Mouse (Mus musculus) MEL (cell line): ENCODE results near the gene St6galnac5. TPM values are rescaled to one million over a fixed set of nuclear protein-coding genes. Genes with fewer than 3 reads are reported as not detected.

Source experiments
- DNase-seq: peaks from one replicate; pipeline ENCODE4 v3.0.0; 2011; ENCODE audit warnings: low read depth, low spot score
- H3K27ac ChIP-seq: 2 replicates; pipeline ENCODE4 v1.5.1; 2012; ENCODE audit warnings: low read depth, mild to moderate bottlenecking, control low read depth, low read length, moderate library complexity; ENCODE audit not compliant: control insufficient read depth
- H3K27me3 ChIP-seq, 2 experiments: fragments of 150-350 bp in 1 of 2; sonication (generic) in 1 of 2; 2 replicates each; pipeline ENCODE4 v1.6.1; 2012; ENCODE audit warnings: low read length in 2 of 2, mild to moderate bottlenecking in 2 of 2, improper control_type of control experiment in 1 of 2, moderate library complexity in 1 of 2; ENCODE audit not compliant: insufficient read depth in 2 of 2, control insufficient read depth in 1 of 2
- H3K36me3 ChIP-seq, 2 experiments: 2 replicates each; pipeline ENCODE4 v1.6.1; 2012 to 2014; ENCODE audit warnings: low read length in 2 of 2, improper control_type of control experiment in 1 of 2, inconsistent platforms in 1 of 2, mild to moderate bottlenecking in 1 of 2; ENCODE audit not compliant: insufficient read depth in 2 of 2, control insufficient read depth in 1 of 2
- H3K4me1 ChIP-seq, 2 experiments: fragments of 150-350 bp in 1 of 2; sonication (generic) in 1 of 2; 2 replicates each; pipeline ENCODE4 v1.6.1; 2012; ENCODE audit warnings: low read length in 2 of 2, improper control_type of control experiment in 1 of 2, mild to moderate bottlenecking in 1 of 2; ENCODE audit not compliant: insufficient read depth in 2 of 2, control insufficient read depth in 1 of 2
- H3K4me3 ChIP-seq, 2 experiments: fragments of 150-350 bp in 1 of 2; sonication (generic) in 1 of 2; 2 replicates each; pipeline ENCODE4 v1.5.1; 2012; ENCODE audit warnings: low read depth in 2 of 2, low read length in 2 of 2, mild to moderate bottlenecking in 2 of 2, moderate library complexity in 2 of 2, control low read depth in 1 of 2, improper control_type of control experiment in 1 of 2; ENCODE audit not compliant: control insufficient read depth in 1 of 2, insufficient read depth in 1 of 2
- H3K79me2 ChIP-seq: 2 replicates; pipeline ENCODE4 v1.6.1; 2012; ENCODE audit warnings: mild to moderate bottlenecking, low read length, moderate library complexity; ENCODE audit not compliant: control insufficient read depth, poor library complexity, insufficient read depth
- H3K9ac ChIP-seq: 2 replicates; pipeline ENCODE4 v1.6.1; 2012; ENCODE audit warnings: low read depth, mild to moderate bottlenecking, control low read depth, low read length, moderate library complexity; ENCODE audit not compliant: control insufficient read depth, poor library complexity, severe bottlenecking
- H3K9me3 ChIP-seq: fragments of 150-350 bp; sonication (generic); replicated peaks from 2 replicates; pipeline ENCODE4 v1.6.1; 2012; ENCODE audit warnings: mild to moderate bottlenecking, low read length, improper control_type of control experiment, moderate library complexity; ENCODE audit not compliant: insufficient read depth
- CHD2 ChIP-seq: IDR thresholded peaks from 2 replicates; pipeline ENCODE4 v1.6.1; 2011; ENCODE audit warnings: low read length, improper control_type of control experiment
- E2F4 ChIP-seq: IDR thresholded peaks from 2 replicates; pipeline ENCODE4 v1.6.1; 2011; ENCODE audit warnings: low read depth, low read length, improper control_type of control experiment, borderline replicate concordance
- EP300 ChIP-seq, 2 experiments: IDR thresholded peaks; 2 replicates each; pipeline ENCODE4 v1.6.1; 2011; ENCODE audit warnings: improper control_type of control experiment in 2 of 2, low read length in 2 of 2, low read depth in 1 of 2, mild to moderate bottlenecking in 1 of 2
- ETS1 ChIP-seq: IDR thresholded peaks from 2 replicates; pipeline ENCODE4 v1.6.1; 2012; ENCODE audit warnings: low read depth, mild to moderate bottlenecking, inconsistent platforms, low read length, improper control_type of control experiment, moderate library complexity
- GABPA ChIP-seq: IDR thresholded peaks from 2 replicates; pipeline ENCODE4 v1.6.1; 2012; ENCODE audit warnings: low read depth, mild to moderate bottlenecking, inconsistent platforms, low read length, improper control_type of control experiment, moderate library complexity
- GATA1 ChIP-seq: IDR thresholded peaks from 2 replicates; pipeline ENCODE4 v1.6.1; 2011; ENCODE audit warnings: low read depth, low read length, improper control_type of control experiment
- HCFC1 ChIP-seq: IDR thresholded peaks from 2 replicates; pipeline ENCODE4 v1.6.1; 2012; ENCODE audit warnings: low read depth, mild to moderate bottlenecking, inconsistent platforms, low read length, improper control_type of control experiment, moderate library complexity
- MAFK ChIP-seq: IDR thresholded peaks from 2 replicates; pipeline ENCODE4 v1.6.1; 2011; ENCODE audit warnings: low read depth, mild to moderate bottlenecking, low read length, improper control_type of control experiment, borderline replicate concordance
- MEF2A ChIP-seq: IDR thresholded peaks from 2 replicates; pipeline ENCODE4 v1.6.1; 2014; ENCODE audit warnings: low read depth, mild to moderate bottlenecking, inconsistent platforms, low read length, improper control_type of control experiment; ENCODE audit not compliant: poor library complexity, insufficient replicate concordance, severe bottlenecking; ENCODE audit errors: extremely low read depth
- MYB ChIP-seq: IDR thresholded peaks from 2 replicates; pipeline ENCODE4 v1.6.1; 2011; ENCODE audit warnings: mild to moderate bottlenecking, low read depth, low read length, improper control_type of control experiment
- MYC ChIP-seq: IDR thresholded peaks from 2 replicates; pipeline ENCODE4 v1.6.1; 2011; ENCODE audit warnings: low read depth, mild to moderate bottlenecking, low read length, improper control_type of control experiment, moderate library complexity
- NELFE ChIP-seq: IDR thresholded peaks from 2 replicates; pipeline ENCODE4 v1.6.1; 2011; ENCODE audit warnings: low read depth, low read length, improper control_type of control experiment
- POLR2A ChIP-seq, 2 experiments: IDR thresholded peaks; 2 replicates each; pipeline ENCODE4 v1.6.1; 2011 to 2012; ENCODE audit warnings: low read length in 2 of 2, mild to moderate bottlenecking in 2 of 2, control low read depth in 1 of 2, improper control_type of control experiment in 1 of 2, low read depth in 1 of 2, moderate library complexity in 1 of 2; ENCODE audit not compliant: control insufficient read depth in 1 of 2, insufficient read depth in 1 of 2, poor library complexity in 1 of 2
- POLR2AphosphoS5 ChIP-seq: IDR thresholded peaks from 2 replicates; pipeline ENCODE4 v1.6.1; 2012; ENCODE audit warnings: low read depth, borderline replicate concordance, mild to moderate bottlenecking, inconsistent platforms, low read length, moderate library complexity, mixed read lengths
- RAD21 ChIP-seq: IDR thresholded peaks from 2 replicates; pipeline ENCODE4 v1.6.1; 2011; ENCODE audit warnings: mild to moderate bottlenecking, low read depth, low read length, improper control_type of control experiment
- SIN3A ChIP-seq: IDR thresholded peaks from 2 replicates; pipeline ENCODE4 v1.6.1; 2012; ENCODE audit warnings: low read length, improper control_type of control experiment, inconsistent platforms
- TAL1 ChIP-seq: IDR thresholded peaks from 2 replicates; pipeline ENCODE4 v1.6.1; 2012; ENCODE audit warnings: mild to moderate bottlenecking, inconsistent platforms, low read length, moderate library complexity, mixed read lengths
- UBTF ChIP-seq: IDR thresholded peaks from 2 replicates; pipeline ENCODE4 v1.6.1; 2012; ENCODE audit warnings: low read depth, mild to moderate bottlenecking, inconsistent platforms, low read length, improper control_type of control experiment, moderate library complexity, borderline replicate concordance; ENCODE audit not compliant: insufficient read depth
- USF2 ChIP-seq, 2 experiments: IDR thresholded peaks; 2 replicates each; pipeline ENCODE4 v1.6.1; 2011 to 2012; ENCODE audit warnings: improper control_type of control experiment in 2 of 2, low read length in 2 of 2, borderline replicate concordance in 1 of 2, inconsistent platforms in 1 of 2, low read depth in 1 of 2, mild to moderate bottlenecking in 1 of 2; ENCODE audit not compliant: insufficient read depth in 1 of 2
- ZC3H11A ChIP-seq: IDR thresholded peaks from 2 replicates; pipeline ENCODE4 v1.6.1; 2012; ENCODE audit warnings: low read depth, mild to moderate bottlenecking, inconsistent platforms, low read length, improper control_type of control experiment
- ZMIZ1 ChIP-seq: IDR thresholded peaks from 2 replicates; pipeline ENCODE4 v1.6.1; 2012; ENCODE audit warnings: low read depth, mild to moderate bottlenecking, inconsistent platforms, low read length, improper control_type of control experiment, moderate library complexity
- ZNF384 ChIP-seq: IDR thresholded peaks from 2 replicates; pipeline ENCODE4 v1.6.1; 2012; ENCODE audit warnings: low read depth, mild to moderate bottlenecking, inconsistent platforms, low read length, improper control_type of control experiment
- polyA plus RNA-seq, 2 experiments: library from polyadenylated mRNA; stranded (reverse) in 1 of 2; unstranded in 1 of 2; fragments of >175 nt in 1 of 2; fragments of >200 nt in 1 of 2; gene quantifications; 2 replicates each; pipeline versions ENCODE4 v1.2.1 to v1.2.4; 2012; ENCODE audit warnings: low replicate concordance in 2 of 2, low read depth in 1 of 2; ENCODE audit not compliant: insufficient read length in 2 of 2, insufficient read depth in 1 of 2, missing spikeins in 1 of 2
- total RNA-seq: library from RNA; depleted of rRNA; stranded (reverse); fragments of 300-350 nt; gene quantifications from 2 replicates; pipeline ENCODE4 v1.2.3, GENCODE M21; 2012

The St6galnac5 gene
- total and polyA plus RNA-seq, 3 experiments: not detected

- Histone ChIP-seq H3K36me3 (no peaks in the 10 kb centered on the region), H3K27ac (no peak overlapping the region), H3K4me1 (no peaks in the 10 kb centered on the region), H3K9me3 (no peaks in the 10 kb centered on the region), H3K79me2 (no peaks in the 10 kb centered on the region), H3K9ac (no peak overlapping the region), H3K27me3 (peaks cover 3 to 11% of the 10 kb centered on the region in 2 experiments; a peak in 3 of 4 replicates), H3K4me3 (no peak overlapping the region)
- TF ChIP-seq TAL1: no peak
- TF ChIP-seq POLR2AphosphoS5: no peak
- no peak for TF ChIP-seq MEF2A
- TF ChIP-seq ETS1: no peak
- TF ChIP-seq HCFC1: no peak
- no peak for TF ChIP-seq EP300 (IDR thresholded peaks at IDR 0.05; ENCODE audit: low read depth in 1 of 2, low read length in 2 of 2)
- no peak for TF ChIP-seq USF2 (IDR thresholded peaks at IDR 0.05; ENCODE audit: borderline replicate concordance in 1 of 2, insufficient read depth in 1 of 2, low read depth in 1 of 2, low read length in 2 of 2)
- no peak for TF ChIP-seq ZC3H11A
- TF ChIP-seq E2F4: no peak
- no peak for TF ChIP-seq RAD21
- TF ChIP-seq POLR2A (IDR thresholded peaks at IDR 0.05; ENCODE audit: control insufficient read depth in 1 of 2, insufficient read depth in 1 of 2, low read depth in 1 of 2, low read length in 2 of 2, poor library complexity in 1 of 2): no peak
- no peak for TF ChIP-seq SIN3A
- no peak for TF ChIP-seq ZMIZ1
- no peak for TF ChIP-seq NELFE
- no peak for TF ChIP-seq CHD2
- no peak for TF ChIP-seq MYC
- TF ChIP-seq UBTF: no peak
- DNase-seq: no peak
Observed at GRCm38 (mm10) chr3:152969774-152970347, 12.2 kb downstream of the St6galnac5 start.

GRCm38 (mm10) chr3:152961855-152962376 is 20.1 kb downstream of the St6galnac5 start:
- no peaks in the 10 kb centered on the region for H3K27me3 ChIP-seq
- no peak overlapping the region for H3K9ac ChIP-seq
- peaks cover 9% of the 10 kb centered on the region in 2 experiments; a peak in 3 of 4 replicates for H3K4me1 ChIP-seq
- no peaks in the 10 kb centered on the region for H3K79me2 ChIP-seq
- H3K9me3 ChIP-seq: no peaks in the 10 kb centered on the region
- no peak for TF ChIP-seq TAL1
- no peak for TF ChIP-seq MYB
- no peak for TF ChIP-seq GATA1
- TF ChIP-seq MAFK: no peak
- no peak for TF ChIP-seq GABPA
- no peak for TF ChIP-seq NELFE
- no peak for TF ChIP-seq ETS1
- TF ChIP-seq ZNF384: no peak
- H3K27ac ChIP-seq: no peak overlapping the region
- H3K36me3 ChIP-seq: peaks cover 0 to 11% of the 10 kb centered on the region in 2 experiments; a peak in 2 of 4 replicates
- no peak for DNase-seq
- H3K4me3 ChIP-seq: no peak overlapping the region
